In the genomic region with DNA sequence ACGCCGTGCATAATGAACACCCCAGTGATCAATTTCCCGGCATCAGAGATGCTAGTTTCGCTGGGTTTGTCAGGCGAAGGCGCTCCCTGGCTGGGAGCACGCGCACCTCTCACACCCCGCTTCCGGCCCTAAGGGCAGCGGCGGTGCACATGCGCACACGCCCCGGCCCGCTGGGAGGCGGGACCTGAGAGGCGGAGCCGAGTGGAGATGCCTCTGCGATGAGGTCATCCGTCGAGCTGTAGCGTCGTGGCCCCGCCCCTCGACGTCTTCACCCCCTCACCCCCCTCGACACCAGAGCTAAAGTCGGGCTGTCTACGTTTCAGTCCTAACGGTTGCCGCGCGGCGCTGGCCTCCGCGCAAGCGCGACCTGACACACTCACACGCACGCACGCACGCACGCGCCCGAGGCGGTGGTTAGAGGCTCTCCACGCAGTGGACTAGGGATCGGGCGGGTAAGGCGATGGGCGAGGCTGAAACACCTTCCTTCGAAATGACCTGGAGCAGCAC, we compare ENCODE assay signal across 8 mouse cellular contexts. TPM values are rescaled to one million over a fixed set of nuclear protein-coding genes. Genes with fewer than 3 reads are reported as not detected.
A peak's percentile ranks its signal among the peaks of the same experiment; 100 is the strongest.
DNase-seq lines count a peak whose midpoint lies in the region; ATAC-seq lines count a peak whose summit lies in the region.

No protein-coding gene starts in this region.

- no peaks in the 10 kb centered on the region for H3K9me3 ChIP-seq in hindbrain, embryonic 11.5 days (ENCODE audit: control insufficient read depth, low read length)

- peak; percentile 98 for DNase-seq in MN1 (ENCODE audit: low spot score)
- DNase-seq in cerebellum, adult 9-10 months: peak; percentile 95
- DNase-seq in hindbrain, embryonic 11.5 days (ENCODE audit: low spot score): peak; percentile 99
- DNase-seq in layer of hippocampus, postnatal 14 days (ENCODE audit: low spot score in 2 of 2): peak; percentile 87 to 96
- peak; percentile 94 for DNase-seq in lung, postnatal 14 days
- DNase-seq in retina, adult 2 months (ENCODE audit: low read depth, low spot score): peak; percentile 96
- peak; percentile 94 to 97 for DNase-seq in thymus, postnatal 36 days

- WGBS in hindbrain, embryonic 11.5 days: 2% methylated on average over 52 of the region's 53 CpGs

- peak overlapping the region; percentile 77 for H3K4me3 ChIP-seq in hindbrain, embryonic 11.5 days (ENCODE audit: low read depth, low read length)

- ATAC-seq in frontal cortex, adult (ENCODE audit: low TSS enrichment): peak; percentile 85
- ATAC-seq in hindbrain, embryonic 11.5 days (ENCODE audit: low FRiP score): peak; percentile 94

- peak overlapping the region; percentile 79 for H3K9ac ChIP-seq in hindbrain, embryonic 11.5 days (ENCODE audit: low read depth, low read length)

- peaks cover 8% of the 10 kb centered on the region for H3K36me3 ChIP-seq in hindbrain, embryonic 11.5 days (ENCODE audit: control insufficient read depth, insufficient read depth, low read length)

- peaks cover 29% of the 10 kb centered on the region for H3K27me3 ChIP-seq in hindbrain, embryonic 11.5 days (ENCODE audit: control insufficient read depth, insufficient read depth, low read length)

- H3K4me1 ChIP-seq in hindbrain, embryonic 11.5 days (replicated peaks; ENCODE audit: control insufficient read depth, insufficient read depth, low read length): peaks cover 14% of the 10 kb centered on the region; the same call in 1 of the 2 replicates

- peak overlapping the region; percentile 91 for H3K4me2 ChIP-seq in hindbrain, embryonic 11.5 days (replicated peaks; ENCODE audit: low read depth, low read length)

- peak overlapping the region; percentile 79 for H3K27ac ChIP-seq in hindbrain, embryonic 11.5 days (ENCODE audit: low read depth, low read length)

RNA-seq across cellular contexts. Expression of gene Rassf1, which starts 3.0 kb away (rescaled TPM):
- polyA plus RNA-seq in hindbrain, embryonic 11.5 days (2014; fragmentation: Nextera tagmentation; extraction: Ambion mirVana): 39.7 and 41.2 TPM in 2 replicates
- 10 to 100 TPM; 14.5 to 16.0 TPM for total RNA-seq in layer of hippocampus, postnatal 14 days (2021)

RNA-seq across cellular contexts. Expression of gene Zmynd10, which starts 7.3 kb away (rescaled TPM):
- polyA plus RNA-seq in hindbrain, embryonic 11.5 days (2014; fragmentation: Nextera tagmentation; extraction: Ambion mirVana): 3.7 and 5.0 TPM in 2 replicates
- total RNA-seq in layer of hippocampus, postnatal 14 days (2021): 1 to 10 TPM; 2.0 to 3.7 TPM

RNA-seq across cellular contexts. Expression of gene Tusc2, which starts 8.7 kb away (rescaled TPM):
- polyA plus RNA-seq in hindbrain, embryonic 11.5 days (2014; fragmentation: Nextera tagmentation; extraction: Ambion mirVana): 88.2 and 92.4 TPM in 2 replicates
- 10 to 100 TPM; 63.0 to 64.1 TPM for total RNA-seq in layer of hippocampus, postnatal 14 days (2021)

RNA-seq across cellular contexts. Expression of gene Nprl2, which starts 12.3 kb away (rescaled TPM):
- 46.2 and 46.5 TPM in 2 replicates for polyA plus RNA-seq in hindbrain, embryonic 11.5 days (2014; fragmentation: Nextera tagmentation; extraction: Ambion mirVana)
- total RNA-seq in layer of hippocampus, postnatal 14 days (2021): 10 to 100 TPM; 28.7 to 34.5 TPM

RNA-seq across cellular contexts. Expression of gene Cyb561d2, which starts 12.4 kb away (rescaled TPM):
- polyA plus RNA-seq in hindbrain, embryonic 11.5 days (2014; fragmentation: Nextera tagmentation; extraction: Ambion mirVana): 19.6 and 21.2 TPM in 2 replicates
- total RNA-seq in layer of hippocampus, postnatal 14 days (2021): 10 to 100 TPM; 16.7 to 17.8 TPM

Comparison
In these comparisons a context has a peak if more than half of its experiments do, and no peak if none do; other contexts are left out.
1. Peak in every context shown above with its lines: DNase-seq, ATAC-seq, H3K4me3 ChIP-seq and H3K27ac ChIP-seq.